15 mouse cellular contexts compared by ENCODE assay signal in the genomic region with DNA sequence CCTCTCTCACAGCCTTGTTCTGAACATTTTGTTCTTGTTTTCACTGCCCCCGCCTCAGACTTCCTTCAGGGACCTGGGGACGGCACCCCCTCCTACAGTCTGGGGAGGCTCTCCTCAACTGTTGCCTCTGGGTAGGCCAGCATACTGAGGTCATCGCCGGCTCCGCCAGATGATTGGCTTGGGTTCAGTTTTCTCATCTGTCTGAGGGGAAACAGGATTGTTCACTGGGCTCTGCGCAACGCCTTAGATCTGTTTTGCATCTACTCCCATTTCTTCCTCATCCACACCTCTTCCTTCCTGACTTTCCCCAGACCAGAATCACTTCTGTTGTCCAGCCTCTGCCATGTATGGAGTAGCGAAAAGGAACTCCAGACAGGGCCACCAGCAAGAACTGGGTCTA. TPM values are rescaled to one million over a fixed set of nuclear protein-coding genes. Genes with fewer than 3 reads are reported as not detected.
DNase-seq lines count a peak whose midpoint lies in the region.
"Had no signal": no experiment of that assay in that cellular context is flagged by ENCODE, and none has a peak within 500 bp of the region (broad histone marks: within the 10 kb centered on the region; RNA-seq: fewer than 3 reads in every experiment).

No protein-coding gene starts in this region.

- intact Hi-C loops in heart, postnatal 36 days (cut with DNase I): no loop called here

- DNase-seq in urinary bladder, postnatal 14 days (ENCODE audit: low spot score): peak; percentile 43
- DNase-seq in urinary bladder, adult 2 months (ENCODE audit: low spot score): no peak
- peak; percentile 85 to 86 for DNase-seq in heart, adult 9 months (ENCODE audit: low spot score in 2 of 2)
- peak; percentile 73 to 80 for DNase-seq in heart, postnatal 36 days
- DNase-seq in right cerebral cortex, adult 2 months (ENCODE audit: low spot score in 2 of 2): no peak
- DNase-seq in adrenal gland, postnatal 36 days: no peak
- no peak for DNase-seq in thymus, postnatal 0 days (ENCODE audit: low spot score)
- no peak for DNase-seq in adipocyte (ENCODE audit: low spot score)
- DNase-seq: B cell, adult 2 months; kidney, postnatal 4 days; thymus, adult 2 months had no signal

RNA-seq across cellular contexts. Expression of gene Mfap5, which starts 2.8 kb away (rescaled TPM):
- 117 and 143 TPM in 2 replicates for polyA plus RNA-seq in urinary bladder, adult 2 months (2012; rRNA removed)
- total RNA-seq in heart, postnatal 36 days (2021): 10 to 100 TPM; 41.3 to 43.4 TPM
- total RNA-seq in adrenal gland, postnatal 36 days (2021): 10 to 100 TPM; 15.7 to 34.1 TPM
- polyA plus RNA-seq in thymus, postnatal 0 days (2015; fragmentation: Nextera tagmentation; extraction: Ambion mirVana): 58.9 and 65.3 TPM in 2 replicates
- total RNA-seq: megakaryocyte-erythroid progenitor cell, adult 5-6 weeks had no signal
- polyA plus RNA-seq: erythroblast, embryonic 14.5 days; G1E had no signal

RNA-seq across cellular contexts. Expression of gene Rimklb, which starts 9.9 kb away (rescaled TPM):
- polyA plus RNA-seq in urinary bladder, adult 2 months (2012; rRNA removed): 0.51 and 0.93 TPM in 2 replicates
- under 1 TPM in 1 of 2 experiments, not detected in 1; 0.72 TPM for total RNA-seq in heart, postnatal 36 days (2021)
- under 1 TPM; 0.23 to 0.50 TPM for total RNA-seq in adrenal gland, postnatal 36 days (2021)
- polyA plus RNA-seq in thymus, postnatal 0 days (2015; fragmentation: Nextera tagmentation; extraction: Ambion mirVana): 1.5 and 1.9 TPM in 2 replicates
- total RNA-seq: megakaryocyte-erythroid progenitor cell, adult 5-6 weeks had no signal
- polyA plus RNA-seq: erythroblast, embryonic 14.5 days had no signal

RNA-seq across cellular contexts. Expression of gene Aicda, which starts 45.1 kb away (rescaled TPM):
- polyA plus RNA-seq in urinary bladder, adult 2 months (2012; rRNA removed): not detected in 2 replicates
- not detected for total RNA-seq in heart, postnatal 36 days (2021)
- not detected for total RNA-seq in adrenal gland, postnatal 36 days (2021)
- 0.18 and 0.25 TPM in 2 replicates for polyA plus RNA-seq in thymus, postnatal 0 days (2015; fragmentation: Nextera tagmentation; extraction: Ambion mirVana)
- total RNA-seq: G1E; left cerebral cortex, adult 18-20 months; megakaryocyte-erythroid progenitor cell, adult 5-6 weeks had no signal
- polyA plus RNA-seq: erythroblast, embryonic 14.5 days; G1E had no signal

Comparison
In these comparisons a context has a peak if more than half of its experiments do, and no peak if none do; other contexts are left out.
1. DNase-seq: peak in urinary bladder, postnatal 14 days (single experiment), heart, adult 9 months (2 of 2) and heart, postnatal 36 days (2 of 2); none in urinary bladder, adult 2 months (single experiment), right cerebral cortex, adult 2 months (0 of 2), adrenal gland, postnatal 36 days (0 of 2), thymus, postnatal 0 days (single experiment) and adipocyte (single experiment).